Mouse (Mus musculus) thymus, adult 2 months (tissue): ENCODE measurements around the gene Pck1.

Experiments used
- CTCF ChIP-seq: fragments of 200-500 bp; IDR thresholded peaks from 2 replicates; pipeline ENCODE4 v1.5.1; 2012; ENCODE audit warnings: mild to moderate bottlenecking, control low read depth, low read length, moderate library complexity, borderline replicate concordance; ENCODE audit not compliant: control insufficient read depth, poor library complexity, insufficient read depth; ENCODE audit errors: extremely low read depth
- POLR2A ChIP-seq: fragments of 200-500 bp; IDR thresholded peaks from 2 replicates; pipeline ENCODE4 v1.6.1; 2012; ENCODE audit warnings: mild to moderate bottlenecking, low read length, control low read depth, moderate library complexity; ENCODE audit not compliant: control insufficient read depth, poor library complexity, insufficient read depth; ENCODE audit errors: extremely low read depth

- no peak for TF ChIP-seq POLR2A
- TF ChIP-seq CTCF = no peak
Observed at GRCm38 (mm10) chr2:173171956-173172355, 19.1 kb downstream of the Pck1 start.
